Mouse (Mus musculus): ENCODE data around the gene Zmpste24. TPM values are rescaled to one million over a fixed set of nuclear protein-coding genes. Genes with fewer than 3 reads are reported as not detected.

Zmpste24 gene
- total and polyA plus RNA-seq, 2 experiments, result 25.7 to 41.0 TPM

DNA sequence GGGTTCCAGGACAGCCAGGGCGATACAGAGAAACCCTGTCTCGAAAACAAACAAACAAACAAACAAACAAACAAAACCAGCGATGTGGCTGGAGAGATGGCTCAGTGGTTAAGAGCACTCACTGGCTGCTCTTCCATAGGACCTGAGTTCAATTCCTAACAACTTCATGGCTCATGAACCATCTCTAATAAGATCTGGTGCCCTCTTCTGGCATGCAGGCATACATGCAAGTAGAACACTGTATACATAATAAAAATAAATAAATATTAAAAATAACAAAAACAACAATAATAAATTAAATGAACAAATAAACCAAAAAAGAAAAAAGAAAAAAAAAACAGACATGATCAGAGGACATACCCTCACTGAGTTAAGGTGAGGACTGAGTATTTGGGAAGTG lies 68.4 kb downstream of the Zmpste24 start:
- TF ChIP-seq POLR2A (IDR thresholded peaks at IDR 0.05; ENCODE audit: extremely low read depth, insufficient read depth, low read length), result no peak
- TF ChIP-seq CTCF (IDR thresholded peaks at IDR 0.05; ENCODE audit: low read depth, low read length), result no peak
- no peak overlapping the region for H3K4me3 ChIP-seq (ENCODE audit: insufficient read depth, low read depth, low read length)
- no peak overlapping the region for H3K27ac ChIP-seq (replicated peaks; ENCODE audit: insufficient read depth, low read depth, low read length)
- peaks cover 3% of the 10 kb centered on the region for H3K4me1 ChIP-seq (ENCODE audit: control insufficient read depth, insufficient read depth, low read length)
- 71% methylated on average over 3 of the region's 3 CpGs for WGBS
- DNase-seq (ENCODE audit: extremely low read depth, low read depth, low spot score), result no peak
- no peaks in the 10 kb centered on the region for H3K36me3 ChIP-seq (ENCODE audit: control insufficient read depth, insufficient read depth, low read length)
- no peaks in the 10 kb centered on the region for H3K79me2 ChIP-seq (ENCODE audit: control insufficient read depth, insufficient read depth, low read length)
- no peaks in the 10 kb centered on the region for H3K27me3 ChIP-seq (ENCODE audit: control insufficient read depth, insufficient read depth, low read length)
- H3K9ac ChIP-seq (ENCODE audit: low read depth, low read length), result no peak overlapping the region

DNA sequence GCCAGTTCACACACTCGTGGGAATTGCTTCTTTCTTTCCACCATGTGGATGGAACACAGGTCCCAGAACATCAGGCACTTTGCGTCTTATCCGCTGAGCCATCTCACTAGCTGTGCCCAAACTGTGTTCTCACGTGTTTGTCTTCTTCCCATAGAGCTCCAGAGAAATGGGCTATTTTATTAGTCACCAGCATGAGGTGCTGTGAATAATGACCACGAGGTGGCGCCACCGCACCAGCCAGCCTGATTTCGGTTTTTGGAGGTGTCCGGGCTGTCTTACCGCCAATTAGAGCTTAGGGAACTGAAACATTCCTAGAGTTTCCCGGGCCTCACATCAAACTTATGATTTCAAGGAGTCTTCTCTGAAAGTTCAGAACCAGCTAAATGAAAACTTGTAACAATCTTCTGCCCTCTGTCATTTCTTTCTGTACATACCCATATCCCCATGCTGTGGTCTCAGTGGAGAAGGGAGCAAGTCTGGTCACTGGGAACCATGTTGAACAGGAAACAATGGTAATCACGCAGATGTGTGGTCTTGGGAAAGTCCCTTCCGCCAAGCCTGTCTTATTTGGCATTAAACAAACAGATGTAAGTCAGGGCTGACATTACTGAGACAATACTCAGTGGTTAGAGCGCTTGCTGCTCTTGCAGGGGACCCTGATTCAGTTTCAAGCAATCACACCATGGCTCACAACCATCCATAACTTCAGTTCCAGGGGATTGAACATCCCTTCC lies 69.2 kb downstream of the Zmpste24 start:
- Histone ChIP-seq H3K4me3 (ENCODE audit: insufficient read depth, low read depth, low read length) (no peak overlapping the region), H3K79me2 (ENCODE audit: control insufficient read depth, insufficient read depth, low read length) (no peaks in the 10 kb centered on the region), H3K27me3 (ENCODE audit: control insufficient read depth, insufficient read depth, low read length) (no peaks in the 10 kb centered on the region), H3K9ac (ENCODE audit: low read depth, low read length) (no peak overlapping the region), H3K36me3 (ENCODE audit: control insufficient read depth, insufficient read depth, low read length) (no peaks in the 10 kb centered on the region), H3K4me1 (ENCODE audit: control insufficient read depth, insufficient read depth, low read length) (peaks cover 9% of the 10 kb centered on the region), H3K27ac (replicated peaks; ENCODE audit: insufficient read depth, low read depth, low read length) (no peak overlapping the region)
- TF ChIP-seq POLR2A (IDR thresholded peaks at IDR 0.05; ENCODE audit: extremely low read depth, insufficient read depth, low read length) (no peak), CTCF (IDR thresholded peaks at IDR 0.05; ENCODE audit: low read depth, low read length) (peak; percentile 86)
- DNase-seq (ENCODE audit: extremely low read depth, low read depth, low spot score), result no peak
- WGBS, result 46% methylated on average over 14 of the region's 14 CpGs

DNA sequence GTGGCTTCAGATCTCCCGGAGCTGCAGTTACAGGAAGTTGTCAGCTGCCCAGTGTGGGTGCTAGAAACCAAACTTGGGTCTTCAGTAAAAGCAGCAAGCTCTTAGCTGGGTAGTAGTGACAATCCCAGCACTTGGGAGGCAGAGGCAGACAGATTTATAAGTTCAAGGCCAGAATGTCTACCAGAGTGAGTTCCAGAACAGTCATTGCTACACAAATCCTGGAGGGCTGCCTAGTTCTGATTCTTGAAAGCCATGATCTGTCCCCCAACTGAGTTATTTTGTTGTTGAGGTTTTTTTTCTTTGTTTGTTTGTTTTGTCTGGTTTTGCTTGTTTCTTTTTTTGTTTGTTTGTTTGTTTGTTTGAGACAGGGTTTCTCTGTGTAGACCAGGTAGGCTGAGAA lies 69.9 kb downstream of the Zmpste24 start:
- Histone ChIP-seq H3K79me2 (ENCODE audit: control insufficient read depth, insufficient read depth, low read length) (no peaks in the 10 kb centered on the region), H3K27me3 (ENCODE audit: control insufficient read depth, insufficient read depth, low read length) (no peaks in the 10 kb centered on the region), H3K36me3 (ENCODE audit: control insufficient read depth, insufficient read depth, low read length) (no peaks in the 10 kb centered on the region), H3K9ac (ENCODE audit: low read depth, low read length) (no peak overlapping the region), H3K27ac (replicated peaks; ENCODE audit: insufficient read depth, low read depth, low read length) (no peak overlapping the region), H3K4me1 (ENCODE audit: control insufficient read depth, insufficient read depth, low read length) (peaks cover 12% of the 10 kb centered on the region), H3K4me3 (ENCODE audit: insufficient read depth, low read depth, low read length) (no peak overlapping the region)
- no peak for DNase-seq (ENCODE audit: extremely low read depth, low read depth, low spot score)
- WGBS, result 95% methylated on average over 1 of the region's 1 CpGs
- TF ChIP-seq POLR2A (IDR thresholded peaks at IDR 0.05; ENCODE audit: extremely low read depth, insufficient read depth, low read length) (no peak), CTCF (IDR thresholded peaks at IDR 0.05; ENCODE audit: low read depth, low read length) (no peak)

DNA sequence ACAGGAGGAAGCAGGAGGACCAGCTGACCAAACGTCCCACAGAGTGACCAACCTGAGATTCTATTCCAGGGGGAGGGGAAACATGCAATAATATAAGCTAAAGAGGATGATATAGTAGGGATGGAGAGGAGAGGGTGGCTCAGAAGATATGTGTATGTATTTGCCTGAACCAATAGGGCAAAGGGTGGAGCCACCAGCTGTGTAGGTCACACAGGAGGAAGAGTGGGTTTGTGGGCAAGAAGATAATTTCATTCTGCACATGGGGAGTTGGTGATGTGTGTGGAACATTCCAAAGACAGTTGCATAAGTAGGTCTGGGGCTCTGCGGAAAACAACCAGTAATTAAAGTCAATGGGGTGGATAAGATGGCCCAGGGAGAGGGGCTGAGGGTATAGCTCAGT lies 72.4 kb downstream of the Zmpste24 start:
- Histone ChIP-seq H3K79me2 (ENCODE audit: control insufficient read depth, insufficient read depth, low read length) (no peaks in the 10 kb centered on the region), H3K27ac (replicated peaks; ENCODE audit: insufficient read depth, low read depth, low read length) (no peak overlapping the region), H3K36me3 (ENCODE audit: control insufficient read depth, insufficient read depth, low read length) (no peaks in the 10 kb centered on the region), H3K4me3 (ENCODE audit: insufficient read depth, low read depth, low read length) (no peak overlapping the region), H3K27me3 (ENCODE audit: control insufficient read depth, insufficient read depth, low read length) (no peaks in the 10 kb centered on the region), H3K9ac (ENCODE audit: low read depth, low read length) (no peak overlapping the region), H3K4me1 (ENCODE audit: control insufficient read depth, insufficient read depth, low read length) (peaks cover 14% of the 10 kb centered on the region)
- WGBS, result 83% methylated on average over 2 of the region's 2 CpGs
- TF ChIP-seq CTCF (IDR thresholded peaks at IDR 0.05; ENCODE audit: low read depth, low read length) (no peak), POLR2A (IDR thresholded peaks at IDR 0.05; ENCODE audit: extremely low read depth, insufficient read depth, low read length) (no peak)
- no peak for DNase-seq (ENCODE audit: extremely low read depth, low read depth, low spot score)

DNA sequence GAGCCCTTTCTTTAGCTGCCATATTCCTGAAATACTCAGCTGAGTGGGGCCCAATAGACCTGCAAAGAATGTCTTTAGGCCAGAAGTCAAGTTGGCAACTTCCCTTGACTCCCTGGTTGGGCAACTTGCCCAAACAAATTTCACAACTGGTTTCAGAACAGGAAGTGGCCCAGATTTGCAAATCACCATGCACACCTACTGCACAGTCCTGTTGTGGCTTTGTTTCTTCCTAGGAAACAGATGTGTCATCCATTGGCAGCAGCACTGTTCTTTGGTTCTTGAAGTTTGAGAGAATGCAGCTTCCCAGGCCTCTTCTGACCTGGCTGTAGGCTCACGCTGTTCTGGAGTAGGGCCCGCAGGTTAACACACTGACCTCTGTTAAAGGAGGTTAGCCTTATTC lies 74.1 kb downstream of the Zmpste24 start:
- Histone ChIP-seq H3K9ac (ENCODE audit: low read depth, low read length) (no peak overlapping the region), H3K4me3 (ENCODE audit: insufficient read depth, low read depth, low read length) (no peak overlapping the region), H3K27me3 (ENCODE audit: control insufficient read depth, insufficient read depth, low read length) (no peaks in the 10 kb centered on the region), H3K36me3 (ENCODE audit: control insufficient read depth, insufficient read depth, low read length) (no peaks in the 10 kb centered on the region), H3K79me2 (ENCODE audit: control insufficient read depth, insufficient read depth, low read length) (no peaks in the 10 kb centered on the region), H3K27ac (replicated peaks; ENCODE audit: insufficient read depth, low read depth, low read length) (peak overlapping the region; percentile 65), H3K4me1 (ENCODE audit: control insufficient read depth, insufficient read depth, low read length) (peaks cover 14% of the 10 kb centered on the region)
- DNase-seq (ENCODE audit: extremely low read depth, low read depth, low spot score), result peak; percentile 95
- TF ChIP-seq CTCF (IDR thresholded peaks at IDR 0.05; ENCODE audit: low read depth, low read length) (no peak), POLR2A (IDR thresholded peaks at IDR 0.05; ENCODE audit: extremely low read depth, insufficient read depth, low read length) (no peak)
- WGBS, result 7% methylated on average over 2 of the region's 2 CpGs

DNA sequence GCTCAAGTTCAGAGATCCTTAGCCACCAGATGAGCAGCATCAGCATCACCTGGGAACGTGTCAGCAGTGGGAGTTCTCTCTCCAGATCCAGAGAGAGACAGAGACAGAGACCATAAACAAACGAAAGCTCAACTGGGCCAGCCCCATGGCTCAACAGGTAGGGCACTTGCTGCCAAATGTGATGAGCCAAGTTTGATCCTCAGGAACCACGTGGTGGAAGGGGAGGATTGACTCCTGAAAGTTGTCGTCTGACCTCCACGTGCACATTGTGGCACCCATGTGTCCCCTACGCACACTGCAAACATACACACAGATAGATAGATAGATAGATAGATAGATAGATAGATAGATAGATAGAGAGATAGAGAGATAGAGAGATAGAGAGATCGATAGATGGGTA lies 74.6 kb downstream of the Zmpste24 start:
- WGBS, result 22% methylated on average over 7 of the region's 7 CpGs
- DNase-seq (ENCODE audit: extremely low read depth, low read depth, low spot score), result peak; percentile 87
- no peaks in the 10 kb centered on the region for H3K27me3 ChIP-seq (ENCODE audit: control insufficient read depth, insufficient read depth, low read length)
- H3K36me3 ChIP-seq (ENCODE audit: control insufficient read depth, insufficient read depth, low read length), result no peaks in the 10 kb centered on the region
- H3K79me2 ChIP-seq (ENCODE audit: control insufficient read depth, insufficient read depth, low read length), result no peaks in the 10 kb centered on the region
- no peak overlapping the region for H3K27ac ChIP-seq (replicated peaks; ENCODE audit: insufficient read depth, low read depth, low read length)
- H3K9ac ChIP-seq (ENCODE audit: low read depth, low read length), result no peak overlapping the region
- TF ChIP-seq CTCF (IDR thresholded peaks at IDR 0.05; ENCODE audit: low read depth, low read length) (no peak), POLR2A (IDR thresholded peaks at IDR 0.05; ENCODE audit: extremely low read depth, insufficient read depth, low read length) (no peak)
- peaks cover 14% of the 10 kb centered on the region for H3K4me1 ChIP-seq (ENCODE audit: control insufficient read depth, insufficient read depth, low read length)
- H3K4me3 ChIP-seq (ENCODE audit: insufficient read depth, low read depth, low read length), result no peak overlapping the region
